Mouse (Mus musculus) heart, embryonic 14.5 days (tissue): ENCODE measurements around the gene Coa3. TPM values are rescaled to one million over a fixed set of nuclear protein-coding genes. Genes with fewer than 3 reads are reported as not detected.

Experiments used
- polyA plus RNA-seq: library from polyadenylated mRNA; unstranded; fragments of >200 nt; fragmentation: Nextera tagmentation; extraction: Ambion mirVana; gene quantifications from 2 replicates; pipeline ENCODE4 v1.2.1, GENCODE M21; 2014

Coa3 gene
- polyA plus RNA-seq, 1 experiment from 2014 or later = 203 TPM

Other genes with a start within 250 kb of the Coa3 start
- gene Naglu, start 209.1 kb downstream of the Coa3 start, polyA plus RNA-seq = 12.5 and 13.0 TPM in 2 replicates
- gene Hsd17b1, start 200.7 kb downstream of the Coa3 start, polyA plus RNA-seq = 0.30 TPM in 1 of 2 replicates, not detected in the other
- gene Coasy, start 196.5 kb downstream of the Coa3 start, polyA plus RNA-seq = 27.4 and 31.4 TPM in 2 replicates
- gene Mlx, start 191.8 kb downstream of the Coa3 start, polyA plus RNA-seq = 32.4 and 35.7 TPM in 2 replicates
- 22.8 and 22.9 TPM in 2 replicates for gene Psmc3ip, start 183.7 kb downstream of the Coa3 start, polyA plus RNA-seq
- 6.7 and 8.0 TPM in 2 replicates for gene Retreg3, start 159.2 kb downstream of the Coa3 start, polyA plus RNA-seq
- gene Tubg1, start 159.2 kb downstream of the Coa3 start, polyA plus RNA-seq = 63.1 and 68.6 TPM in 2 replicates
- gene Tubg2, start 123.2 kb downstream of the Coa3 start, polyA plus RNA-seq = 4.1 and 4.4 TPM in 2 replicates
- 0.69 and 1.1 TPM in 2 replicates for gene Cntnap1, start 108.6 kb downstream of the Coa3 start, polyA plus RNA-seq
- 11.3 and 12.8 TPM in 2 replicates for gene Plekhh3, start 107.8 kb downstream of the Coa3 start, polyA plus RNA-seq
- 0.30 TPM in 1 of 2 replicates, not detected in the other for gene Ccr10, start 103.7 kb downstream of the Coa3 start, polyA plus RNA-seq
- gene Ezh1, start 52.7 kb downstream of the Coa3 start, polyA plus RNA-seq = 13.6 and 16.6 TPM in 2 replicates
- gene Ramp2, start 33.1 kb downstream of the Coa3 start, polyA plus RNA-seq = 272 and 281 TPM in 2 replicates
- gene Vps25, start 25.4 kb downstream of the Coa3 start, polyA plus RNA-seq = 111 and 123 TPM in 2 replicates
- gene Wnk4, start 18.5 kb downstream of the Coa3 start, polyA plus RNA-seq = 5.8 and 9.5 TPM in 2 replicates
- gene Cntd1, start 102 bp downstream of the Coa3 start, polyA plus RNA-seq = 0.51 and 1.1 TPM in 2 replicates
- gene Becn1, start 23.2 kb upstream of the Coa3 start, polyA plus RNA-seq = 134 and 149 TPM in 2 replicates
- gene Psme3, start 37.1 kb upstream of the Coa3 start, polyA plus RNA-seq = 62.5 and 66.5 TPM in 2 replicates
- gene Aoc2, start 45.9 kb upstream of the Coa3 start, polyA plus RNA-seq = 0.55 and 0.84 TPM in 2 replicates
- gene Aoc3, start 51.5 kb upstream of the Coa3 start, polyA plus RNA-seq = 1.4 and 1.9 TPM in 2 replicates
- not detected in 2 replicates for gene G6pc, start 88.4 kb upstream of the Coa3 start, polyA plus RNA-seq
- gene Aarsd1, start 138.5 kb upstream of the Coa3 start, polyA plus RNA-seq = 42.2 and 45.4 TPM in 2 replicates
- 10.2 and 17.4 TPM in 2 replicates for gene Gm27029, start 145.7 kb upstream of the Coa3 start, polyA plus RNA-seq
- gene Rundc1, start 146.0 kb upstream of the Coa3 start, polyA plus RNA-seq = 10.1 and 10.7 TPM in 2 replicates
- 81.7 and 96.0 TPM in 2 replicates for gene Ptges3l, start 146.2 kb upstream of the Coa3 start, polyA plus RNA-seq
- gene Rpl27, start 163.2 kb upstream of the Coa3 start, polyA plus RNA-seq = 245 and 260 TPM in 2 replicates
- 17.1 and 17.3 TPM in 2 replicates for gene Ifi35, start 169.3 kb upstream of the Coa3 start, polyA plus RNA-seq
- gene Rnd2, start 185.9 kb upstream of the Coa3 start, polyA plus RNA-seq = 5.4 and 9.0 TPM in 2 replicates
- gene Vat1, start 187.1 kb upstream of the Coa3 start, polyA plus RNA-seq = 24.7 and 31.6 TPM in 2 replicates